Mouse (Mus musculus) midbrain, embryonic 14.5 days (tissue): ENCODE measurements around the gene Il20rb. TPM values are rescaled to one million over a fixed set of nuclear protein-coding genes. Genes with fewer than 3 reads are reported as not detected.

ENCODE experiments used
- ATAC-seq: fragments of 200-750 bp; cut with Nextera tagmentation; 2 replicates; pipeline ENCODE4 v1.8.0; 2017; ENCODE audit warnings: moderate number of reproducible peaks, moderate library complexity; ENCODE audit not compliant: low FRiP score, low TSS enrichment
- DNase-seq: peaks from one replicate; pipeline ENCODE4 v3.0.0-alpha.2; 2015
- H3K27ac ChIP-seq: fragments of 300-500 bp; sonication (generic); replicated peaks from 2 replicates; pipeline ENCODE4 v1.5.1; 2014; ENCODE audit warnings: mild to moderate bottlenecking, low read depth, low read length, moderate library complexity
- H3K27me3 ChIP-seq: fragments of 300-500 bp; sonication (generic); 2 replicates; pipeline ENCODE4 v1.6.1; 2014; ENCODE audit warnings: low read length, control low read depth, mixed read lengths; ENCODE audit not compliant: control insufficient read depth, insufficient read depth
- H3K36me3 ChIP-seq: fragments of 300-500 bp; sonication (generic); 2 replicates; pipeline ENCODE4 v1.6.1; 2014; ENCODE audit warnings: low read length, control low read depth; ENCODE audit not compliant: control insufficient read depth, insufficient read depth
- H3K4me1 ChIP-seq: fragments of 300-500 bp; sonication (generic); 2 replicates; pipeline ENCODE4 v1.6.1; 2014; ENCODE audit warnings: mild to moderate bottlenecking, antibody characterized with exemption, low read length, control low read depth; ENCODE audit not compliant: control insufficient read depth, insufficient read depth
- H3K4me2 ChIP-seq: fragments of 300-500 bp; sonication (generic); 2 replicates; pipeline ENCODE4 v1.6.1; 2014; ENCODE audit warnings: mild to moderate bottlenecking, low read length, moderate library complexity
- H3K4me3 ChIP-seq: fragments of 300-500 bp; sonication (generic); replicated peaks from 2 replicates; pipeline ENCODE4 v1.5.1; 2014; ENCODE audit warnings: low read depth, low read length
- H3K9ac ChIP-seq: fragments of 300-500 bp; sonication (generic); replicated peaks from 2 replicates; pipeline ENCODE4 v1.6.1; 2014; ENCODE audit warnings: mild to moderate bottlenecking, low read length, moderate library complexity
- H3K9me3 ChIP-seq: fragments of 300-500 bp; sonication (generic); 2 replicates; pipeline ENCODE4 v1.6.1; 2016; ENCODE audit warnings: low read length, control low read depth, mixed read lengths; ENCODE audit not compliant: control insufficient read depth
- WGBS: fragments of 180-500 bp; shearing (Covaris S2); extraction: QIAGEN DNeasy Blood & Tissue Kit; methylation state at CpG from one replicate; pipeline ENCODE4 v1.1.7; 2014; 5-methylcytosine and 5-hydroxymethylcytosine counted together
- polyA plus RNA-seq: library from polyadenylated mRNA; unstranded; fragments of >200 nt; fragmentation: Nextera tagmentation; extraction: Ambion mirVana; gene quantifications from 2 replicates; pipeline ENCODE4 v1.2.1, GENCODE M21; 2014

Gene Il20rb
- polyA plus RNA-seq, 1 experiment from 2014 or later, result 0.99 TPM

GRCm38 (mm10) chr9:100466743-100467142 is 19.8 kb downstream of the Il20rb start:
- no peaks in the 10 kb centered on the region for H3K36me3 ChIP-seq
- no peak overlapping the region for H3K4me3 ChIP-seq
- DNase-seq (no peak), ATAC-seq (no peak)
- no peaks in the 10 kb centered on the region for H3K4me1 ChIP-seq
- H3K9me3 ChIP-seq, result no peaks in the 10 kb centered on the region
- H3K27me3 ChIP-seq, result no peaks in the 10 kb centered on the region
- H3K4me2 ChIP-seq, result no peak overlapping the region
- no peak overlapping the region for H3K27ac ChIP-seq
- no peak overlapping the region for H3K9ac ChIP-seq
- 91% methylated on average over 3 of the region's 3 CpGs for WGBS

- H3K9ac ChIP-seq, result no peak overlapping the region
- WGBS, result 91% methylated on average over 9 of the region's 9 CpGs
- no peak for ATAC-seq
Observed at GRCm38 (mm10) chr9:100465988-100466387, 20.6 kb downstream of the Il20rb start.

GRCm38 (mm10) chr9:100465380-100465779 is 21.2 kb downstream of the Il20rb start:
- no peak for ATAC-seq
- no peak overlapping the region for H3K27ac ChIP-seq
- H3K4me3 ChIP-seq, result no peak overlapping the region
- no peak for DNase-seq
- no peaks in the 10 kb centered on the region for H3K4me1 ChIP-seq
- H3K27me3 ChIP-seq, result no peaks in the 10 kb centered on the region
- no peak overlapping the region for H3K9ac ChIP-seq
- no peak overlapping the region for H3K4me2 ChIP-seq
- 97% methylated on average over 5 of the region's 5 CpGs for WGBS
- H3K36me3 ChIP-seq, result no peaks in the 10 kb centered on the region
- no peaks in the 10 kb centered on the region for H3K9me3 ChIP-seq

More at GRCm38 (mm10) chr9:100465988-100466387, 20.6 kb downstream of the Il20rb start:
- Histone ChIP-seq H3K4me2 (no peak overlapping the region), H3K27me3 (no peaks in the 10 kb centered on the region), H3K36me3 (no peaks in the 10 kb centered on the region), H3K9me3 (no peaks in the 10 kb centered on the region), H3K4me1 (no peaks in the 10 kb centered on the region), H3K4me3 (no peak overlapping the region), H3K27ac (no peak overlapping the region)
- DNase-seq, result no peak

GRCm38 (mm10) chr9:100463771-100464170 is 22.8 kb downstream of the Il20rb start:
- no peaks in the 10 kb centered on the region for H3K27me3 ChIP-seq
- H3K4me1 ChIP-seq, result no peaks in the 10 kb centered on the region
- 93% methylated on average over 2 of the region's 2 CpGs for WGBS
- ATAC-seq (no peak), DNase-seq (no peak)
- H3K4me2 ChIP-seq, result no peak overlapping the region
- H3K4me3 ChIP-seq, result no peak overlapping the region
- H3K27ac ChIP-seq, result no peak overlapping the region
- no peak overlapping the region for H3K9ac ChIP-seq
- H3K9me3 ChIP-seq, result no peaks in the 10 kb centered on the region
- no peaks in the 10 kb centered on the region for H3K36me3 ChIP-seq

DNA sequence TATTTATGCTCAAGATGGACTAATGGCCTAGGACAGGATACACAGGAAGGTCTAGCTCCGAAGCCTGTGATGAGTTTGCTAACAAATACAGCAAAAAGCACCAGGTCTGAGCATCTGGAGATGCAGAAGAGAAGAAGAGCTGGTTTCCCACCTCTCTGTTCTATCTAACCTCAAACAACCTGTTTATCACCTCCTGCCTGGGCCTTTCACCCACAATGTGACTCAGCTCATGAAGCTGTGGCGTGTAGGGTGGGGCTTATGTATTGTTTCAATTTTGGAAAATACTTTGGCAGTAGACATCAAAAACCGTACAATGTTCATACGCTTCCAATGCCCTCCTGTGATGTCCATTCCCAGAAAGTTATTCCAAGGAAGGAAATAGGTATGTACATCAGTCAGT is 24.5 kb downstream of the Il20rb start:
- ATAC-seq (no peak), DNase-seq (no peak)
- H3K27me3 ChIP-seq, result no peaks in the 10 kb centered on the region
- 94% methylated on average over 4 of the region's 4 CpGs for WGBS
- H3K36me3 ChIP-seq, result no peaks in the 10 kb centered on the region
- H3K4me2 ChIP-seq, result no peak overlapping the region
- no peak overlapping the region for H3K9ac ChIP-seq
- H3K4me3 ChIP-seq, result no peak overlapping the region
- H3K27ac ChIP-seq, result no peak overlapping the region
- no peaks in the 10 kb centered on the region for H3K9me3 ChIP-seq
- H3K4me1 ChIP-seq, result no peaks in the 10 kb centered on the region

GRCm38 (mm10) chr9:100461671-100462070 is 24.9 kb downstream of the Il20rb start:
- Histone ChIP-seq H3K9me3 (no peaks in the 10 kb centered on the region), H3K27ac (no peak overlapping the region), H3K4me1 (no peaks in the 10 kb centered on the region), H3K9ac (no peak overlapping the region), H3K36me3 (no peaks in the 10 kb centered on the region), H3K4me2 (no peak overlapping the region), H3K4me3 (no peak overlapping the region), H3K27me3 (no peaks in the 10 kb centered on the region)
- no peak for ATAC-seq
- WGBS, result 86% methylated on average over 9 of the region's 9 CpGs
- DNase-seq, result no peak

GRCm38 (mm10) chr9:100460203-100460602 is 26.4 kb downstream of the Il20rb start:
- 98% methylated on average over 9 of the region's 9 CpGs for WGBS
- ATAC-seq (no peak), DNase-seq (no peak)
- Histone ChIP-seq H3K4me2 (no peak overlapping the region), H3K36me3 (no peaks in the 10 kb centered on the region), H3K9me3 (no peaks in the 10 kb centered on the region), H3K4me3 (no peak overlapping the region), H3K27ac (no peak overlapping the region), H3K27me3 (no peaks in the 10 kb centered on the region), H3K9ac (no peak overlapping the region), H3K4me1 (no peaks in the 10 kb centered on the region)

DNA sequence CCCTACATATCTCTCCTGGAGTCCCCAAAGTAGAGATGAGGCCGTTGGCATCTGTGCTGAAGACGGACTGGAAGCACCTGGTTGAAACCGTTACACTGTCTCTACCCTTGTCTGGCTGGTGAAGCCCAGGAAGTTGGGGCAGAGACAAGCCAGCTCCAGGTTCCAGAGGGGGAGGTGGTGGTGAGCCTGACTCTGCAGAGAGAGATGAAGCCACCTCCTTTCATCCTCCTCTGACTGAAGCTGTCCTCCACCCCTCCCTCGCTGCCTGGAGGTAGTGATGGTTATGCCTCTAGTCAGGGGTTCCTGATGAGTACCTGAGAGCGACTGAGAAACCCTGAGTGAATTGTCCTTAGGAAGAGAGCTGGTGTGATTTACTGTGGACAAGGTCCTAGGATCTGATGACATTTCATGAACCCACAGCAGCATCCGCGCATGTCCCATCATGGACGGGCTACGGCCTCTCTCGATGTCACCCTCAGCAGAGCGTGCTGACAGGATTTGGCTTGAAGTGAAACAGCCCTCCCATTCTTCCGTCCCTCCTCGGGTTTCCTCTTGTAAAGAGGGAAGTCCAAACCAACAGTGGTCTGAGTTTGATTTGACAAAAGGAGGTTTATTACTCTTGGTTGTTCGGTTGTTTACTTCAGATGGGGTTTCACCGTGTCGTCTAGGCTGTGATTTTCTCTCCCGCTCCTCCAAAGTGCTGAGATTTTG is 28.5 kb downstream of the Il20rb start:
- H3K4me1 ChIP-seq, result peaks cover 3% of the 10 kb centered on the region; the same call in 1 of the 2 replicates
- no peak for ATAC-seq
- H3K4me3 ChIP-seq, result no peak overlapping the region
- H3K9ac ChIP-seq, result no peak overlapping the region
- no peak overlapping the region for H3K4me2 ChIP-seq
- no peak overlapping the region for H3K27ac ChIP-seq
- H3K36me3 ChIP-seq, result no peaks in the 10 kb centered on the region
- no peaks in the 10 kb centered on the region for H3K9me3 ChIP-seq
- WGBS, result 90% methylated on average over 17 of the region's 17 CpGs
- DNase-seq, result no peak
- no peaks in the 10 kb centered on the region for H3K27me3 ChIP-seq

- peak overlapping the region; percentile 57 for H3K4me2 ChIP-seq
- DNase-seq (no peak), ATAC-seq (no peak)
- H3K4me1 ChIP-seq, result peaks cover 3% of the 10 kb centered on the region; the same call in 1 of the 2 replicates
- H3K27me3 ChIP-seq, result no peaks in the 10 kb centered on the region
- peak overlapping the region; percentile 24 for H3K4me3 ChIP-seq
- 18% methylated on average over 9 of the region's 9 CpGs for WGBS
- no peaks in the 10 kb centered on the region for H3K9me3 ChIP-seq
- H3K9ac ChIP-seq, result peak overlapping the region; percentile 29; the same call in 1 of the 2 replicates
- H3K27ac ChIP-seq, result no peak overlapping the region
- no peaks in the 10 kb centered on the region for H3K36me3 ChIP-seq
Observed at GRCm38 (mm10) chr9:100454664-100454993, 32.0 kb downstream of the Il20rb start.
